Mouse (Mus musculus) ES-Bruce4 (cell line): ENCODE measurements around the gene H1f0.

Experiments used
- CTCF ChIP-seq: IDR thresholded peaks from one replicate; pipeline ENCODE4 v1.8.1; 2011; ENCODE audit warnings: low read depth, low read length
- EP300 ChIP-seq: IDR thresholded peaks from 2 replicates; pipeline ENCODE4 v1.6.1; 2011; ENCODE audit warnings: low read depth, low read length; ENCODE audit not compliant: insufficient read depth
- POLR2A ChIP-seq: IDR thresholded peaks from one replicate; pipeline ENCODE4 v1.8.1; 2011; ENCODE audit warnings: low read length; ENCODE audit not compliant: insufficient read depth

DNA sequence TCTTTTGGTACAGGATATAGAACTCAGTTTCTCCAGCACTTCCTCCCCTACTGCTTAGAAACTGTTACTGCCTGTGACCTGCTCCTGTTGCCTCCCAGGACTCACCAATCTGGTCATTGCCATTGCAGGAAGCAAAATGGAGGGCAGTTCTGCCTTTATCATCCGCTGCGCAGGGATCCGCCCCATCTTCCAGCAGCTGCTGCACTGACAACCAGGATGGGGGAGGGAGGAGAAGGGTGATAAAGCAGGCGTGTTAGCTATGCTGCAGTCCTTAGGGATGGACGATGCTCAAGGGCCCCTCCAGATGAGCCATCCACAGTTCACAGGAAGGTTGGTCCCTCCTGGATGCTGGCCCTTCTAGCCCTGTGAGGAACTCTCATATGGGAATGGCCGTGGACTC, 29.6 kb downstream of the H1f0 start:
- TF ChIP-seq CTCF (no peak), POLR2A (no peak), EP300 (no peak)
